Mouse (Mus musculus) left cerebral cortex, postnatal 10 days (tissue): ENCODE measurements around the gene Mgat5. TPM values are rescaled to one million over a fixed set of nuclear protein-coding genes. Genes with fewer than 3 reads are reported as not detected.

Source experiments
- DNase-seq, 2 experiments: peaks; one replicate each; pipeline ENCODE4 v3.0.0; 2021 to 2022; ENCODE audit warnings: low spot score in 2 of 2, mixed read lengths in 1 of 2; ENCODE audit errors: extremely low spot score in 1 of 2
- intact Hi-C: fragments of 180-260 bp; cut with DNase I; formaldehyde crosslinking; loops from one replicate; pipeline ENCODE4 v1.15.1; 2025
- total RNA-seq, 2 experiments: library from RNA; stranded (reverse); gene quantifications; 2 replicates each; pipeline ENCODE4 v1.2.3; 2021

The Mgat5 gene
- total RNA-seq, 2 experiments from 2014 or later, result 76.8 to 77.1 TPM

DNA sequence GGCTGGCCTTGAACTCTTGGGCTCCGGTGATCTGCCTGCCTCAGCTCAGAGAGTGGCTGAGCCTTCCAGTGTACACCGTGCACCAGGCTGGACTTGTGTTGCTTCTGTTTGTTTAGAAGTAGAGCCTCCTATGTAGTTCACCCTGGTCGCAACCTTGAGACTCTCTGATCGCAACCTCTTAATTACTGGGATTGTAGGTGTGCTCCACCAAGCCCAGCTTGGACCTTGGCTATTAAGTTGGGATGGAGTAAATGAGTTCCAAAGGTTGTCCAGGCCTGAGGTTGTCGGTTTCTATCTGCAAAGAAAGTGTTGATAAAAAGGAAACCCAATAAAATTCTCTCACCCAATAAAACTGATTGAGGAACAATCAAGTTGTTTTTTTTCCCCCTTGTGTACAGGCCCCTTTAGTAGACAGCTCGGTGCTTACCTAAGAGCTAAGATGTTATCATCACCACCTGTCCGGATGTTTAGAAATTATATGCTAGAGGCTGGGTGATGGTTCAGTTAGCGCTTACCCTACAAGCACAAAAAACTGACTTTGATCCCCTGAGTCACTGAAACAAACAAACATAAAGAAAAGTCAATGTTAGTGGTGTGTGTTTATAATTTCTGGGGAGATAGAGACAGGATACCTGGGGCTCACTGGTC is 9.9 kb downstream of the Mgat5 start:
- no peak for DNase-seq
- intact Hi-C loops, result no loop called here

DNA sequence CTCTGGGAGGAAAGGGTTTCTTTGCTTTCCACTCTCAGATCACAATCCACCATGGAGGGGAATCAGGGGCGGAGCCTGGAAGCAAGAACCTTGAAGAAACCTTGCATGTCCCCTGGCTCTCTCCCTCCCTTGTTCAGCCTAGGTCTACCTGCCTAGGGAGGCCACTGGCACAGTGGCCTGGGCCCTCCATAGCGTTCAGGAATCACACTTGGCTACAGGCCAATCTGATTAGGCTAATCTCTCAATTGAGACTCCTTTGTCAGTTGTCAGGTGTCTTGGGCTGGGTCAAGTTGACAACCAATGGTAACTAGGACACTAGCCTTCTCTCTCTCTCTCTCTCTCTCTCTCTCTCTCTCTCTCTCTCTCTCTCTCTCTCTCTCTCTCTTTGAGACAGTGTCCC is 12.2 kb downstream of the Mgat5 start:
- intact Hi-C loops, result no loop called here

DNA sequence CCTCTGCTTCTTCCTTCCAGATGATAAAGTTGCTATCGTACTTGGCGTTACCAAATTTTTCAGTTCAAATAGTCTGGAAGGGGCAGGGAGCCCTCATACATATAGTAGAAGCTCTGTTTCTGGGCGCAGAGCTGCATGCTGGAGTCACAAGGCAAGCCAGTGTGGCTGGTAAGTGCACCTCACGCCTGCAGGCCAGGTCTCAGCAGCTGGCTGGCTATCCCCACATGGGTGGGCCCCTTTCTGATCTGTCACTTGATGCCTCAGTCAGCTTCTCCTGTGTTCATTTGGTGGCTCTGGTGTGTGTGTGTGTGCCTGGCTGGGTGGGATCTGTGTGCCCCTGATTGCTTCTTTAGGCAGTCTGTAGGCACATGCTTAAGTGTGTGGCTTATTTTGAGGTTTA is 12.8 kb downstream of the Mgat5 start:
- intact Hi-C loops, result no loop called here
- DNase-seq, result no peak

More for the DNA sequence above, 12.2 kb downstream of the Mgat5 start:
- no peak for DNase-seq

DNA sequence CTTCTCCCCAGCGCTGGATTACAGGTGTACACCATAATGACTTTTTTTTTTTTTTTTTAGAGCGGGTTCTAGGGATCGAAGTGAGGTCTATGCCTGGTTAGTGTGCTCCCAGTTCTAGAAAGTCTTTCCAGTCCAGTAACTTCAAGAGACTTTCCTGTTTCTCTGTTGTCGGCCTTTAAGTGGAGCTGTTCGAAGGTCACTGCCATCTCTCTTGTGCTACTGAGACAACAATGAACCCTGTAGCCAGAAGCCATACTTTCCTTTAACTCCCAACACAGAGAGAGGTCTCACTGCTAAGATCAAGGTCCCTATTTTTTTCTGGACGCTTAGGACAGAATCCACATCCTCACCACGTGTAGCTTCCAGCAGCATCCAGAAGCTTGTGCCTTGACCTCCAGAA is 13.4 kb downstream of the Mgat5 start:
- DNase-seq, result no peak
- intact Hi-C loops, result no loop called here

DNA sequence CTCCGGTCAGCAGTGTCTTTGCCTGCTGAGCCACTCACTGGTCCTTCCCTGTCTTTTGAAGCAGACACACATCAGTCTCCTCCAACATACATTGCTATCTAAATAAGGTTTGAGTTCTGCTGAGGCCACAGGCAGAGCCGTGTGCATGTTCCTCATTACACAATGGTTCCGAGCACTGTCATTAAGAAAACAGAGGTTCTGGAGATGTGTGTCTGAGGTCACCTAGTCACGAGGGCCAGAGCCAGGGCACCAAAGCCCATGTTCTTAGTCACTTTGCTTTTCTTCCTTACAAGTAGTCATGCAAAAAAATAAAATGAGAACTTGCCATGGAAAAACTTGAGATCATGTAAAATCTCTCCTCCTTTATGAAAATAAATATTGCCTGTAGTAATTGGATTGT is 14.3 kb downstream of the Mgat5 start:
- intact Hi-C loops, result no loop called here

DNA sequence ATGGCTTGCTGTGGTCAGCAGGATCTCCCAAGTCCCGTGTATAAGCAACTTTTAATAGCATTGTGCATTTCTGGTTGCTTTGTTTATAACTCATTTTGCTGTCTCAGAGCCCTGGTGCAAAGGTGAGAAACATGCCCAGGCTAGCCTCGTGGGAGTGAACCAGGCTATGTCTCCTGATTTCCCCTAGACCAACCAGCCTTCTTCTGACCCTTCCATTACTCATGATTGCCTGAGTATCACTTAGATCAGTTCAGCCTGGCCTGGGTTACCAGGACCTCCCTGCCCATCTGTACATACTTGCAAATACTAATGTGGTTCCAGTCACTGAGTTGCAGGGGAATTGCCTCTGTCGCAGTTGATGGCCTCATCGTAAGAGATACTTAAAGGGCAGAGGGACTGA is 14.8 kb downstream of the Mgat5 start:
- intact Hi-C loops, result no loop called here
- DNase-seq, result no peak

More for the DNA sequence above, 14.3 kb downstream of the Mgat5 start:
- DNase-seq, result no peak

DNA sequence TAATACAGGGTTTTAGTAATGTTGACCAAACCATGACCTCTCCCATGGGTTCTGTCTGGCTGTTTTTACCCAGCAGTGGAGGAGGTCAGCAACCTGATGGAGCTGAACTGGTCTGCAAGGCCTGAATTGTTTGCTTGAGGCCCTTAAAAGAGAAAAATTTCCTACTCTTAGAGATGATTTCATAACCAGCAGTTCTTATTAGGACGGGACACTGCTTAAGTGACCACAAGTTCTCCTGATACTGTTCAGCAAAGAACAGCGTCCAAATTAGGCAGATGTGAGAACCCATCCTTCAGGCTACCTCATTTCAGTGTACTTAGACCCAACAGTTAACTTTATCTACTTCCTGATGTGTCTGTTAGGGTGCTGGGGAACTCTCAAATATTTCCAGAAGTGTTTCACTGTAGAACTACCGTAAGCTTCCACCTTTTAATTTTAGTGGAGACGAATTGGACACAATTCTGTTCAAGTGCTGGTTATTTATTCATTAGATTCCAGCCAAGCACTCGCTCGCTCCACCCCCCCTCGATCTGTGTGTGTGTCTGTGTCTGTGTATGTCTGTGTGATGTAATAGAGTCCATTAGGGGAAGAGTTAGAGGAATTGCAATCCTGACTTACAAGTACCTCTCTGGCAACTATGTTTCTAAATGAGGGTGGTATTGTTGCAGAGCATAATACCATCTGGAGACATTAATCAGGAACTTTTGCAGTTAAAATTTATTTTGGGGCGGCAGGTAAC is 17.4 kb downstream of the Mgat5 start:
- DNase-seq, result no peak
- intact Hi-C loops, result no loop called here

DNA sequence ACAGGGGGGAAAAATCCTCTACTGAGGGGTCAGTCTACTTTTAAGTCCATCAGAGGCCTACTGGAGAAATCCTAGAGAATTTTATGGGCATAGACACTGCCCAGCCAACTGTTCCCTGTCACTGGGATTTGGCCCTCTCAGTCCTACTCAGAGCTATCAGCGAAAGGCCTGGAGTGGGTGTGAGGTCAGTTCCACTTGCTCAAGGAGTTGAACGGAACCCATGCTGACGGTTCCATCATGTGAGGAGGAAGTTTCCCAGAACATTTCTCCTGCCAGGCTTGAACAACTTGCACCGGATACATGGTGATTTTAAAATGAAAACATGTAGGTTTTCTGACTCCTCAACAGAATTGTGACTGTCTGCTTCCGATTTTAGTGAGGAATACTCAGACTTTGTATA is 20.2 kb downstream of the Mgat5 start:
- DNase-seq, result no peak
- intact Hi-C loops, result no loop called here

DNA sequence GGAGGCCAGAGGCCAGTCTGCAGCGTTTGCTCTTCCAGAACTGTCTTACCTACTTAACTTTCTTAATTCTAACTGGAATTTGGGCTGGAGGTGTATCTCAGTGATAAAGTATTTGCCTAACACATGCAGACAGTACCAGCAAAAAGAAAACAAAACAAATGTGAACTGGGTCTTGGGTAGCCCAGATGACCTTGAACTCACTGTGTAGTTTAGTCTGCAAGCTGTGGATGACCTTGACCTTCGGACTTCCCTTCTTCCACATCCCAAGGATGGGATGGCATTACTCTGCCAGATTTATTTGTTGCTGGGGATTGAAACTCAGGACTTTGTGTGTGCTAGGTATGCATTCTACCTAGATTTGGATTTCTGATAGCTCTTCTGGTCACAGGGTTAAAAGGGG is 24.2 kb downstream of the Mgat5 start:
- intact Hi-C loops, result no loop called here
- no peak for DNase-seq

DNA sequence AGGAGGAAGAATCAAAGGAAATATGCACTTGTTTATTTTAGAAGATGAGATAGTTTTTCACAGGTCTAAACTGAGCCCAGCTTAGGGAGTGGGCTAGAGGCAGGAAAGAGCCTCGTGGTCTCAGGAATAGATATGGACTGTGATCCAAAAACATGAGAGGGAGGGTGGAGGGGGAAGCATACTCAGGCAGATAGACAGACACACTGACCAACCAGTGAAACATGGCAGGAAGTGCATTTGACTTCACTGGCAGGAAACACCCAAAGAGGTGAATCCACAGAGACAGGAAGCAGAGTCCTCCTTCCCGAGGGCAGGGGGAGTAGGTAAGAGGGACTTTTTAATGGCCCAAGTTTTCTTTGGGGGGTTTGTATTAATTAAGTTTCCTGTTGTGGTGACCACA is 25.7 kb downstream of the Mgat5 start:
- DNase-seq, result no peak
- intact Hi-C loops, result no loop called here

DNA sequence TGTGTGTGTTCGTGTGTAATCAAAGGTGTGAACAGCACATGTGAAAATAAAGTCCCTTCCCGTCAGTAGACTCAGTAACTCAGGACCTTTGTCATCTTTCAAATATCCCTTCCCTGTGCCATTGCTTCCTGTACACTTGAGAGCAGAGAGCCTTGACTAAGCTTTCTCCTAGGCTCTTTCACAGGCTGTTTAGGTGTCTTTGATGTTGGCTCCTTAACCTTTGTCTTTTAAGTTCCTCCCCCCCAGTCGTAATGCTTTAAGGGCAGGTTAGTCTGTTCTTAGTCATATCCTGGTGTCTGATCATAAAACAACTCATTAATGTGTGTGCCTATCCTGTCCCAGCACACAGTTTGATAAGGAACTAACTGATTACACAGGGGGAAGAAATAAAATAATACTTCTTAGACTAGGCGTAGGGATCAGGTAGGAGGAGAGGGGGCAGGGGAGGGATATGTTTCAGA is 28.4 kb downstream of the Mgat5 start:
- intact Hi-C loops, result no loop called here
- DNase-seq, result no peak

DNA sequence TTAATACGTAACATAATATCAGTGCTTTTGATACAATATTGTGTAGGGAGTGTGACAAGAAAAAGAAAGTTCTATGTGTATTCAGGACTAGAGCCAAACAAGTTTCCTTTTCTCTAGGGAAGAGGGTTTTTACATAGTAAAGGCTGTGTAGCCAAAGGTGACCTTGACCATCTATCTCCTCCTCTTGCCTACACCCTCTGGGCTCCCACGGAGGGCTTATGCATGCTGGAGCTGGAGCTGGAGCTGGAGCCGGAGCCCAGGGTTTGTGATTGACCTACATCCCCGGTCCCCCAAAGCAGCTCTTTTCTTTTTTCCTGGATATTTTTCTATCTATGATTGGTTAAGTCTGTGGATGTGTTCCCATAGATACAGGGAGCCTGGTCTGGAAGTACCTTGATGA is 30.3 kb downstream of the Mgat5 start:
- intact Hi-C loops, result no loop called here
- DNase-seq, result no peak

DNA sequence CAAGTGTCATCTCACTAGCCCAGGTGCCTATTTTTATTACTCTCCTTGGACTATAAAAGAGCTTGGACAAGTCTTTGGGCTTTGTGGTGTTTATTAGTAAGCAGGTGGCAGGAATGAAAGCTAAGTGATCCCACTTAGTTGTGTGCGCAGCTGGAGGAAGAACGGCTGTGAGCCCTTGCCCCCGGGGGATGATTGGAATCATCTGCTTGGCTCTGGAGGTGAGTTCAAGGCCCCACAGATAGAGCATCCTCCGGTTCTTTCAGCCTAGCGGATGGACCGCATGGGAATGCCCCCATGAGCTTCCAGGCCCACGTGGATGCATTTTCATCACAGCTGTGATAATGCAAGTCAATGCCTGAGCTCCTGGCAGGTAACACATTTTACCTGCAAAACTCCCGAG is 31.6 kb downstream of the Mgat5 start:
- no peak for DNase-seq
- intact Hi-C loops, result no loop called here

DNA sequence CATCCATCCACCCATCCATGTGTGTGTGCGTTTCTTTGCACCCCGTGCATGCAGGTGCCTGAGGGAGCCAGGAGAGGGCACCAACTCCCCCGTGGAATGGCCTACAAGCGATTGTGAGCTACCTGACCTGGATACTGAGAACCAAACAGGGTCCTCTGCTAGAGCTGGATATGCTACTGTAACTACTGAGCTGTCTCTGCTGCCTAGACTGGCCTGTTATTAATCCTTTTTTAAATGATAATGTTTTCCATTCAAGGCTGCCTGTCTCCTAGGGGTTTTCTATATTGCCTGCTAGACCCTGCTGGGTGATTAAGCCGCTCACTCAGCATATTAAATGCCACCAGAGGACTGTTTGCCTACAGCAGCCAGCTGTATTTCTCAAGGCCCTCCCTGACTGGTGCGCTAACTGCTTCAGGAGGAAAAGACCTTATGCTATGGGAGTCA is 34.1 kb downstream of the Mgat5 start:
- no peak for DNase-seq
- intact Hi-C loops, result no loop called here

DNA sequence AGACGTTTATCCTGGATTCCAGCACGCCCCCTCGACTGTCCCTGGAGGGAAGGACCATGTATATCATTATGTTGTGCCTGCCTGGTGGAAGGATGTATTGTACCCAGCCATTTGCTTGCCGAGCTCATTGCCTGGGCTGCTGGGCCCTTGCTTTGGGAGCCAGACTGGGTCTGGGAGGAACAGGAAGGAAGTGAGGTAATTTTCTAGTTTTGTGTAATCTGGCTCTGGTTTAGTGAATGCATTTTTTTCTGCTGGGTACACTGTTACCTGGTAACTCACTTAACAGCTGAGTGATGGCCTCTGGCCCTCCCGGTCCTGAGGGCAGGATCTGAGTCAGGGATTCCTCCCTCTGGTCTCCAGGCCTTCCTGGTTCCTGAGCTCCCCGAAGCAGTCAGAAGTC is 35.1 kb downstream of the Mgat5 start:
- no peak for DNase-seq
- intact Hi-C loops, result no loop called here

DNA sequence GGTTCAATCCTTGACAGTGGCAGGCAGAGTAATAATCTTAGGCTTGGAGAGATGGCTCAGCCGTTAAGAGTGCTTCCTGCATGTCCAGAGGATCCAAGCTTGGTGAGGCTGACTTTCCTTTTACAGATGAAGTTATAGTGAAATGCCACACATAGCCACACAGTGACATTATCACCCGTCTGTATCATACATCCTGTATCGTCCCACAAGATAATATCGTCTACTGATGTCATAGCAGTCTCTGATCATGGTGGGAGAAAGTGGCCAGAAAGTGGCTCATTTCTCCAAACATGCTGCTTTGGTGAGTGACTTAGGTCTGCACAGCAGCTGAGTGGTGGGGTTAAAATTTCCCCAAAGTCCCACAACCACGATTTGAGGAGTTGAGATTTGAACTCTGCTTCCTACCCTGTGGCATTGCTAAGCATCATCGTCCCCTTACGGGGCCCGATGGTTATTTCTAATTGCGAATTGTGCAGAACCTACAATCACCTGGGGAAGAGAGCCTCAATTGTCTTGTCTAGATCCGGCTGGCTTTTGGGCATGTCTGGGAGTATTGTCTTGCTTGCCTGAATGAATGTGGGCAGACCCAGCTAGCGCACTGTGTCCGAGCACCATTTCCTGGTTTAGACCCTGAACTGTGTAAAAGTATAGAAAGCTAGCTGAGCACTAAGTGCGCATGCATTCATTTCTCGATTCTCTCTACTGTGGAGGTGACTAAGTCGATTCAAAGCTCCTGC is 37.5 kb downstream of the Mgat5 start:
- DNase-seq, result no peak
- intact Hi-C loops, result no loop called here

DNA sequence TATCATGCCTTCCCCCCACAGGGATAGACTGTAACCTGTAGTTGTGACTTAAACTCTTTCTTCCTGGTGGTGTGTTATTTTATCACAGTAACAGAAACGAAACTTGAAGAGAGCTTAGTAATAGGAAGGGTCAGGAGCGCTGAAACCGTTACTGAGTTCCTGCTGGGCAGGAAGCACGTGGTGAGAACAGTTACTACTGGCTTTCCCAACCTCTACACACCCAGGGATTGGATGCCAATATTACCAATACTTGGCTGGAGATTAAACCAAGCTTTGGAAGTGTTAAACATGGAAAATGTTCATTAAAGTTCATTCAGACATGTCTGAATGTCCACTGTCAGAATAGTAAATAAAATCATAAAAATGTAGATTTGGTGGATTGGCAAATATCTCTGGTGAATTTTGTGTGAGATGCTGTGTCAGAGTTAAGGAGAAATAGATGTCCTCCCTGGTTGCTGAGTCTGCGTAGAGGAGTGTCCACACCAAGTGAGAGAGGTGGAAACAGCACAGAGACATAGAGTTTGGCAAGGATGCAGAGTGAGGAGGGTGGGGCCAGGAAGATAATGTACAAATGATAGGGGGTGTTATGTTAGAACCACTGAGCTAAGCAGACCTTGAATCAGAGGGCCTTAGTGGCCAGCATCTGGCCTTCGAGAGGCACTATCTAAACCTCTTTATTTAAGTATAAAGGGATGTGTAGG is 38.2 kb downstream of the Mgat5 start:
- intact Hi-C loops, result no loop called here
- no peak for DNase-seq

DNA sequence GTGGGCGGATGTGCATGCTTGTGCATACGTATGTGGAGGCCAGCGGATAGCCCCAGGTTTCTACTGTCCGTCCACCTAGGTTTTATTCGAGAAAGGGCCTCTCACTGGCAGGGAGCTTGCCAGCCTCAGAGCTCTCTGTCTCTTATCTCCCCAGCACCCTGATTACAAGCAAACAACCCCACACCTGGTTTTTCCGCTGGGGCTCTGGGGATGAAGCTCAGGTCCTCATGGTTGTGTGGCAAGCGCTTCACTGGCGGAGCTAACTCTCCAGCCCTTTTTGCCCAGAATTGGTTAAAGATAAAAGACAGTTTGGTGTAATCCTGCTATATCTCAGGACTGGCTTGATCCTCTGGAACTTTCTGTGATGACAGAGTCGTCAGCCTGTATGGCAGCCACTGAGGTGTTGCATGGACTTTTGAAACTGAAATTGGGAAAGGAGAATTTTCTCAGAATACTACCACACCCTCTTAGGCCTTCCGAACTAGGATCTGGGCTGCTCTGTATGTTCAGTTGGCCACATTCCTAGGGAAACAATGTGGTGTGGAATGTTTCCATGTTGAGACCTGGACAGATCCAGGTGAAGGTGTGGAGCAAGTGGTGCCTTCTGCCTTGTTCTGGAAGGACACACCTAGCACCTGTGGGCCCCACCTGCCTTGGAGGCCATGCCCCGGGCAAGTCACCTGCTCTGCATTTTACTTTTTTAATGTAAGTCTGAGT is 39.4 kb downstream of the Mgat5 start:
- intact Hi-C loops, result no loop called here
- DNase-seq, result no peak

DNA sequence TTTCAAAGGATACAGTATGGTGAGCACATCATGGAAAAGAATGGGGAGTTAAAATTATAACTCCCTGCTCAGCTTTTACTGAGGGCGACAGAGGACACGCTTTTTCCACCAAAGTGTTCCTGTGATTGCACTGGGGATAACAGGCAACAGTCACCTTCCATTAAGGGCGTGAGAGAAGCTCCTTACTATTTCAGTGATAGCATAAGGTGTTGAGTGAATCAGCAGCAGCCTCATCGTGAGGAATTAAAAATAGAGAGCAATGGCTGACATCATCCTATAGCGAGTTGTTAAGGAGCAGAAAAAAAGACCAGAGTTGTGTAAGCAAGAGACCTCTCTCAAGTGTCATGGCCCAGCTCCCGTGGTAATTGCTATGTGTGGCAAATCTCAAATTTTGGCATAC is 41.3 kb downstream of the Mgat5 start:
- no peak for DNase-seq
- intact Hi-C loops, result no loop called here
